Mouse (Mus musculus) heart, embryonic 13.5 days (tissue): ENCODE results near the gene Gucy2e. TPM values are rescaled to one million over a fixed set of nuclear protein-coding genes. Genes with fewer than 3 reads are reported as not detected.

Source experiments
- ATAC-seq: fragments of 200-750 bp; cut with Nextera tagmentation; 2 replicates; pipeline ENCODE4 v1.8.0; 2017; ENCODE audit warnings: moderate TSS enrichment; ENCODE audit not compliant: insufficient number of reproducible peaks, low FRiP score, low TSS enrichment; ENCODE audit errors: extremely low read depth
- H3K27ac ChIP-seq: fragments of 300-500 bp; sonication (generic); replicated peaks from 2 replicates; pipeline ENCODE4 v1.5.1; 2015; ENCODE audit warnings: moderate library complexity, mild to moderate bottlenecking, inconsistent platforms
- H3K27me3 ChIP-seq: fragments of 300-500 bp; sonication (generic); replicated peaks from 2 replicates; pipeline ENCODE4 v1.6.1; 2015; ENCODE audit warnings: mild to moderate bottlenecking, inconsistent platforms
- H3K36me3 ChIP-seq: fragments of 300-500 bp; sonication (generic); 2 replicates; pipeline ENCODE4 v1.6.1; 2015; ENCODE audit warnings: mild to moderate bottlenecking, inconsistent platforms
- H3K4me1 ChIP-seq: fragments of 300-500 bp; sonication (generic); 2 replicates; pipeline ENCODE4 v1.6.1; 2015; ENCODE audit warnings: inconsistent platforms
- H3K4me2 ChIP-seq: fragments of 300-500 bp; sonication (generic); 2 replicates; pipeline ENCODE4 v1.6.1; 2015; ENCODE audit warnings: inconsistent platforms, mild to moderate bottlenecking, moderate library complexity
- H3K4me3 ChIP-seq: fragments of 300-500 bp; sonication (generic); 2 replicates; pipeline ENCODE4 v1.5.1; 2015; ENCODE audit warnings: moderate library complexity, mild to moderate bottlenecking, inconsistent platforms
- H3K9ac ChIP-seq: fragments of 300-500 bp; sonication (generic); 2 replicates; pipeline ENCODE4 v1.6.1; 2015; ENCODE audit warnings: inconsistent platforms, mild to moderate bottlenecking, moderate library complexity
- H3K9me3 ChIP-seq: fragments of 300-500 bp; sonication (generic); 2 replicates; pipeline ENCODE4 v1.6.1; 2016; ENCODE audit warnings: inconsistent platforms
- WGBS: fragments of 180-500 bp; shearing (Covaris S2); methylation state at CpG from one replicate; pipeline ENCODE4 v1.1.7; 2015; ENCODE audit warnings: mixed read lengths; 5-methylcytosine and 5-hydroxymethylcytosine counted together
- polyA plus RNA-seq: library from polyadenylated mRNA; unstranded; fragments of >200 nt; fragmentation: Nextera tagmentation; extraction: Ambion mirVana; gene quantifications from 2 replicates; pipeline ENCODE4 v1.2.1, GENCODE M21; 2015

The Gucy2e gene
- polyA plus RNA-seq, 1 experiment from 2014 or later: 0.12 TPM

DNA sequence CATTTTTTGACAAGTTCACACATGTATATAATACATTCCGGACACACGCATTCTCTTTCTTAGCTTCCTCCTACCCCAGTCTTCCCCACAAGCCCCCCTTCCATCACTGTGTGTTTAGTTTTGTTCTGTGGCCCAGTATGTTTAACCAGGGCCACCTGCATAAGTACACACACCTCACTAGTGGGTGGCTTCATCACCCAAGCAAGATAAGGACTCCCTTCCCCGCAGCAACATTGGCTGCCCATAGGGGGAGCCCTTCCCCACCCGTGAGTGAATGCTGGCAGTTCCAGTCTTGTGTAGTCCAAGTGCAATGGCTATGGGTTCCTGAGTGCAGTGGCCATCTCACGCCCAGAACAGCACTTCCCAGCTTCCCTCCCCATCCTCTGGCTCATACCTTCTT, 21.5 kb upstream of the Gucy2e start:
- ATAC-seq: no peak
- H3K9ac ChIP-seq: no peak overlapping the region
- no peak overlapping the region for H3K4me3 ChIP-seq
- 51% methylated on average over 5 of the region's 5 CpGs for WGBS
- no peaks in the 10 kb centered on the region for H3K36me3 ChIP-seq
- no peak overlapping the region for H3K27ac ChIP-seq
- no peak overlapping the region for H3K4me2 ChIP-seq
- peaks cover 8% of the 10 kb centered on the region for H3K4me1 ChIP-seq
- H3K9me3 ChIP-seq: no peaks in the 10 kb centered on the region
- peaks cover 17% of the 10 kb centered on the region for H3K27me3 ChIP-seq

GRCm38 (mm10) chr11:69257807-69258206, 21.0 kb upstream of the Gucy2e start:
- Histone ChIP-seq H3K27ac (no peak overlapping the region), H3K27me3 (peaks cover 17% of the 10 kb centered on the region), H3K4me1 (peaks cover 13% of the 10 kb centered on the region), H3K9me3 (no peaks in the 10 kb centered on the region), H3K4me2 (no peak overlapping the region), H3K4me3 (no peak overlapping the region), H3K9ac (no peak overlapping the region), H3K36me3 (no peaks in the 10 kb centered on the region)
- WGBS: 43% methylated on average over 4 of the region's 4 CpGs
- ATAC-seq: no peak

GRCm38 (mm10) chr11:69257072-69257471, 20.2 kb upstream of the Gucy2e start:
- 53% methylated on average over 2 of the region's 2 CpGs for WGBS
- peaks cover 14% of the 10 kb centered on the region for H3K4me1 ChIP-seq
- peaks cover 17% of the 10 kb centered on the region for H3K27me3 ChIP-seq
- no peak for ATAC-seq
- H3K9ac ChIP-seq: no peak overlapping the region
- no peak overlapping the region for H3K4me3 ChIP-seq
- H3K9me3 ChIP-seq: no peaks in the 10 kb centered on the region
- H3K4me2 ChIP-seq: no peak overlapping the region
- no peak overlapping the region for H3K27ac ChIP-seq
- no peaks in the 10 kb centered on the region for H3K36me3 ChIP-seq

- Histone ChIP-seq H3K27me3 (peaks cover 17% of the 10 kb centered on the region), H3K9me3 (no peaks in the 10 kb centered on the region), H3K9ac (no peak overlapping the region), H3K27ac (no peak overlapping the region), H3K4me3 (no peak overlapping the region), H3K4me2 (no peak overlapping the region), H3K4me1 (peaks cover 14% of the 10 kb centered on the region), H3K36me3 (no peaks in the 10 kb centered on the region)
- ATAC-seq: no peak
- 79% methylated on average over 5 of the region's 5 CpGs for WGBS
Measured at GRCm38 (mm10) chr11:69254808-69255207, 18.0 kb upstream of the Gucy2e start.

DNA sequence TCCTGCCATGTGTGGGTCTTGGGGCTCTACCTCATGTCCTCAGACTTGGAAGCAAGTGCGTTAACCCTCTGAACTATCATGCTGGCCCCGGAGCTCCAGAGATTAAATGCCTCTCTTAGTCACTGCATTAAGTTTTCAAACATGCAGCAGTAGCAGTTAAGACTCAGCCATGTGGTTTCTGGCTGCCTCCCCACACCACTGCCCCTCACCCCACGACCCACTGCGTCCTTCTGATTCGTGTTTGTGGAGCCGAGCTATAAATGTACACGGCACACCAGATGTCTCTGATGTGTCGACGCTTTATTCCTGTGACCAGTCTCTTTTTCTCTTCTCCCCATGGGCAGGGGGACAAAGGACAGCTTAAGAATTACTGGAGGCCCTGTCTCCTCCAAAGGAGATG, 16.3 kb upstream of the Gucy2e start:
- no peak; the same call in 1 of the 2 replicates for ATAC-seq
- peak overlapping the region; percentile 60 for H3K4me2 ChIP-seq
- H3K36me3 ChIP-seq: no peaks in the 10 kb centered on the region
- peak overlapping the region; percentile 29 for H3K4me3 ChIP-seq
- peak overlapping the region; percentile 65 for H3K27ac ChIP-seq
- peaks cover 13% of the 10 kb centered on the region for H3K27me3 ChIP-seq
- peak overlapping the region; percentile 61 for H3K9ac ChIP-seq
- H3K9me3 ChIP-seq: no peaks in the 10 kb centered on the region
- peaks cover 11% of the 10 kb centered on the region for H3K4me1 ChIP-seq
- 16% methylated on average over 9 of the region's 9 CpGs for WGBS

DNA sequence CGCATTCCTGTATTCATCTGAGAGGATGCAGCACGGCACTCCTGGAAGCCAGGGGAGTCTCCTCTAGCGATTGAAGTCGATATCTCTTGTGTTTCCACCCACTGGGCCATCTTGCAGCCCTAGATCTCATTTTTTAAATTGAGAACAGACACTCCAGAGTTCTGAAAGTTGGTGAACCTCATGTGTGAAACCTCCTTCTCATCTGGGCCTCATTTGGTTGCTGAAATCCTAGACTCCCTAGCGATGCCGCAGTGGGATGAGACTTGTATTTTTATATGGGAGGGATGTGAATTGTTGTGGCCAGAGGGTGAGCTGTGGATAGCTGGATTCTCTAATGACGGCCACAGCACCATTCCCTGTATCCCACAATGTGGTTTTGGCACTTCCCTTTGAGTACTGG, 15.1 kb upstream of the Gucy2e start:
- H3K4me3 ChIP-seq: no peak overlapping the region
- H3K4me1 ChIP-seq: peaks cover 8% of the 10 kb centered on the region
- no peak overlapping the region for H3K9ac ChIP-seq
- ATAC-seq: no peak
- H3K4me2 ChIP-seq: no peak overlapping the region
- no peak overlapping the region for H3K27ac ChIP-seq
- H3K36me3 ChIP-seq: no peaks in the 10 kb centered on the region
- H3K9me3 ChIP-seq: no peaks in the 10 kb centered on the region
- WGBS: 79% methylated on average over 7 of the region's 7 CpGs
- H3K27me3 ChIP-seq: peaks cover 15% of the 10 kb centered on the region

DNA sequence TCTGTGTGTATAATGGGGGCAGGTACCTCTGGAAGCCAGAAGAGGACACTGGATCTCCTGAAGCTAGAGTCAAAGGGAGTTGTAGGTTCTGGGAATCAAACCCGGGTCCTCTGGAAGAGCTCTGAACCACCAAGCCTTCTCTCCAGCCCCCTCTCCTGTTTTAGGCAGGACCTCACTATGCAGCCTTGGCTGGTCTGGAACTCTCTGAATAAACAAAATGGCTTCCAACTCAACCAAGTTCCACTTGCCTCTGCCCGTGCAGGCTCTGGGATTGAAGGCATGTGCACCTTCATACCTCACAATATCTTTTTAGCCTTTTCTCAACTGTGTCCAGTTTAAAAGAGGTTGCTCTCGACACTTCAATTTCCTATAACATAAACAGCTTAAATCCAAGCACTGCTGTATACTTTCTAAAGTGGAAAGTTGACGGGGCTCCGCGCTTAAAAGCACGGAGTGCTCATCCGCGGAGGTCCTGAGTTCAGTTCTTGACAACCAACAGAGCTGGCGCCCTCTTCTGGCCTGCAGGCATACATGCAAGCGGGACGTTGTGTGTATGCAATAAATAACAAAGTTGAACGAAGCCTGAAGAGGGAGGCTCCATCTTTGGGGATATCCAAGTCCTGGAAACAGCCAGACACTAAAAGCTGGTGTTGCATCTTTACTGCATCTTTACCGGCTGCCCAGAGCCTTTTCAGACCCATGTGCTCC, 14.5 kb upstream of the Gucy2e start:
- no peak for ATAC-seq
- Histone ChIP-seq H3K4me2 (no peak overlapping the region), H3K9me3 (no peaks in the 10 kb centered on the region), H3K4me1 (peaks cover 14% of the 10 kb centered on the region), H3K9ac (no peak overlapping the region), H3K4me3 (no peak overlapping the region), H3K36me3 (no peaks in the 10 kb centered on the region), H3K27me3 (0 out of 2 replicates have a peak, but pooled peaks cover 11% of the 10 kb centered on the region), H3K27ac (no peak overlapping the region)
- 57% methylated on average over 14 of the region's 14 CpGs for WGBS

DNA sequence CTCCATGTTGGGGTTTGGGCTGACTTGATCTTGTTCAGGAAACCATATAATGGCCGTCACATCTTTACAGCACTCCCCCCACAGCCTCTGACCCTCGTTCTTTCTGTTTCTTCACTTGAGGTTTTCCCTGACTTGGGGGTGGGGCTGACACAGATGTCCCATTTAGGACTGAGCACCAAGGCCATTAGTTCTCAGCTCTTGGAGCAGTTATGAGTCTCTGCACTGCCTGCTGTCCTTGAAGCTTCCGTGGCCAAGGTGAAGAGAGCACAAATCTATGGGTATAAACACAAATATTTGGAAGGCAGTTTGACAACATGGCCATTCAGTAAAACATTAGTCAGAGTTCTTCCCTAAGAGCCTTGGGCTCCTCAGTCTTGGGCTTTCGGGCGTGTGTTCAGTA, 13.3 kb upstream of the Gucy2e start:
- Histone ChIP-seq H3K4me2 (no peak overlapping the region), H3K4me3 (no peak overlapping the region), H3K27me3 (0 out of 2 replicates have a peak, but pooled peaks cover 5% of the 10 kb centered on the region), H3K4me1 (peaks cover 23% of the 10 kb centered on the region), H3K36me3 (no peaks in the 10 kb centered on the region), H3K9ac (no peak overlapping the region), H3K27ac (no peak overlapping the region), H3K9me3 (no peaks in the 10 kb centered on the region)
- ATAC-seq: no peak
- WGBS: 77% methylated on average over 5 of the region's 5 CpGs

DNA sequence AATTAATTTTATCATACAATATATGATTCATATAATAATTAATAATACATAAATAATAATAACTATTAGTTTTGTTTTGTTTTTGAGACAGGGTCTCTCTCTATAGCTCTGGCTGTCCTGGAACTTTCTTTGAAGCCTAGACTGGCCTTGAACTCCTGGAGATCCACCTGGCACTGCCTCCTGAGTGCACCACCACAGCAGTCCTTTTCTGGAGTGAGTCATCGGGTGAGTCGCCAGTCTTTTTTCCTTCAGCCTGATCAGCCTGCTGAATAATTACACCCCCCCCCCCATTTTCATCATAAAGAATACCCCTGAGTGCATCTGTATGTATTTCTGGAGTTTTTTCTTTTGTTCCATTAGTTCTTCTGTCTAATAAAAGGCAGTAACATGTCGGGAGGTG, 12.3 kb upstream of the Gucy2e start:
- H3K4me2 ChIP-seq: no peak overlapping the region
- H3K9me3 ChIP-seq: no peaks in the 10 kb centered on the region
- ATAC-seq: no peak
- H3K27ac ChIP-seq: no peak overlapping the region
- 90% methylated on average over 3 of the region's 3 CpGs for WGBS
- peaks cover 23% of the 10 kb centered on the region for H3K4me1 ChIP-seq
- no peaks in the 10 kb centered on the region for H3K36me3 ChIP-seq
- H3K4me3 ChIP-seq: no peak overlapping the region
- H3K27me3 ChIP-seq: 0 out of 2 replicates have a peak, but pooled peaks cover 5% of the 10 kb centered on the region
- H3K9ac ChIP-seq: no peak overlapping the region

DNA sequence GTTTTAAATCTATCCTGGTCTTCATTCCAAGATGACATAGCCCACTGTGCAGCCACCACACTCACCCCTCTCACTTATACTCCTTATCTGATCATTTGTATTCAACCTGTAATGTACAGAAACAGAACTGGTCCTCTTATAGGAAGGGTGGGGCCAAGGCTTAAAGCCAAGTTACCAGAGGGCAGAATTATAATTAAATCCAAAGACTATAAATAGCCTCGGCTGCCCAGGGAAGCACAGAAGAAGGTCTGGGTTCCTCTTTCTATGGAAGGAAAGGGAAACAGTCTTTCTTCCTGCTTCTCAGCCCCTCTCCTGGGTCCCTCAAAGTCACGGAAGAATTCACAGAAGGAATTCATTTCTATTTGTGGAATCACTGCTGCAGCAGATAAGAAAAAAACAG, 8.8 kb upstream of the Gucy2e start:
- Histone ChIP-seq H3K4me1 (peaks cover 15% of the 10 kb centered on the region), H3K4me3 (peak overlapping the region; percentile 29), H3K27me3 (0 out of 2 replicates have a peak, but pooled peaks cover 5% of the 10 kb centered on the region), H3K9me3 (no peaks in the 10 kb centered on the region), H3K9ac (peak overlapping the region; percentile 48), H3K27ac (peak overlapping the region; percentile 77), H3K36me3 (no peaks in the 10 kb centered on the region), H3K4me2 (peak overlapping the region; percentile 57)
- WGBS: 7% methylated on average over 2 of the region's 2 CpGs
- no peak for ATAC-seq

DNA sequence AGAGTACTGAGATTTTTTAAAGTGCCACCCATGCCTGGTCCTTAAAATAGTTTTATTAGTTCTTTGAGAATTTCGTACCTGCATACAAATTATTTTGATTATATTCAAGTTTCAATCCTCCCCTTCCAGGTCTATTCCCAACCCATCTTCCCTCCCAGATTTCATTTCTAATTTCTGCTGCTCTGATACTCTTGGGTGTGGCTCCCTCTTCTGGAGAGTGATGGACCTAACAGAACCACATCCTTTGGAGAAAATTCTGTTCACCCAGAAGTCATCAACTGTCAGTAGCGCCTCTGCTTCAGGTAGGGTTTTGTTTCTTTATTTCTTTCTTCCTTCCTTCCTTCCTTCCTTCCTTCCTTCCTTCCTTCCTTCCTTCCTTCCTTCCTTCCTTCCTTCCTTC, 8.1 kb upstream of the Gucy2e start:
- 12% methylated on average over 2 of the region's 2 CpGs for WGBS
- Histone ChIP-seq H3K4me1 (peaks cover 15% of the 10 kb centered on the region), H3K36me3 (no peaks in the 10 kb centered on the region), H3K9me3 (no peaks in the 10 kb centered on the region), H3K4me2 (peak overlapping the region; percentile 57), H3K27me3 (0 out of 2 replicates have a peak, but pooled peaks cover 5% of the 10 kb centered on the region), H3K4me3 (peak overlapping the region; percentile 29; the same call in 1 of the 2 replicates), H3K27ac (no peak overlapping the region; the same call in 1 of the 2 replicates), H3K9ac (no peak overlapping the region)
- ATAC-seq: no peak
